Mouse (Mus musculus) heart, postnatal 0 days (tissue): ENCODE results near the gene Rptor.

ENCODE experiments used
- CTCF ChIP-seq: IDR thresholded peaks from 2 replicates; pipeline ENCODE4 v1.5.1; 2016; ENCODE audit warnings: antibody characterized with exemption, control low read depth, low read depth
- EP300 ChIP-seq: IDR thresholded peaks from 2 replicates; pipeline ENCODE4 v1.6.1; 2016; ENCODE audit warnings: antibody characterized with exemption, low read depth

- TF ChIP-seq EP300: no peak
- TF ChIP-seq CTCF: no peak
These were observed 206.6 kb downstream of the Rptor start for GRCm38 (mm10) chr11:119809309-119809708.
